Mouse (Mus musculus): Measurements from ENCODE around the gene Serpine1. TPM values are rescaled to one million over a fixed set of nuclear protein-coding genes. Genes with fewer than 3 reads are reported as not detected.

Gene Serpine1
- polyA plus RNA-seq, 1 experiment from 2014 or later: 0.28 TPM

GRCm38 (mm10) chr5:137087410-137087809 is 15.3 kb upstream of the Serpine1 start:
- H3K4me3 ChIP-seq (replicated peaks; ENCODE audit: low read depth, low read length): no peak overlapping the region
- H3K36me3 ChIP-seq (ENCODE audit: control insufficient read depth, insufficient read depth, low read length): no peaks in the 10 kb centered on the region
- H3K9ac ChIP-seq (replicated peaks; ENCODE audit: low read length): no peak overlapping the region
- no peak overlapping the region for H3K4me2 ChIP-seq (ENCODE audit: low read length)
- ATAC-seq (ENCODE audit: low FRiP score, low TSS enrichment) (no peak), DNase-seq (no peak)
- WGBS: 97% methylated on average over 8 of the region's 8 CpGs
- no peaks in the 10 kb centered on the region for H3K4me1 ChIP-seq (ENCODE audit: control insufficient read depth, insufficient read depth, low read length)
- no peaks in the 10 kb centered on the region for H3K9me3 ChIP-seq (ENCODE audit: control insufficient read depth, low read length)
- H3K27me3 ChIP-seq (ENCODE audit: control insufficient read depth, insufficient read depth, low read length): no peaks in the 10 kb centered on the region
- no peak overlapping the region for H3K27ac ChIP-seq (replicated peaks; ENCODE audit: low read depth, low read length)

- Histone ChIP-seq H3K4me1 (ENCODE audit: control insufficient read depth, insufficient read depth, low read length) (no peaks in the 10 kb centered on the region), H3K4me3 (replicated peaks; ENCODE audit: low read depth, low read length) (no peak overlapping the region), H3K9me3 (ENCODE audit: control insufficient read depth, low read length) (no peaks in the 10 kb centered on the region), H3K36me3 (ENCODE audit: control insufficient read depth, insufficient read depth, low read length) (no peaks in the 10 kb centered on the region), H3K27me3 (ENCODE audit: control insufficient read depth, insufficient read depth, low read length) (no peaks in the 10 kb centered on the region), H3K27ac (replicated peaks; ENCODE audit: low read depth, low read length) (no peak overlapping the region), H3K9ac (replicated peaks; ENCODE audit: low read length) (no peak overlapping the region), H3K4me2 (ENCODE audit: low read length) (no peak overlapping the region)
- DNase-seq (no peak), ATAC-seq (ENCODE audit: low FRiP score, low TSS enrichment) (no peak)
- WGBS: 78% methylated on average over 3 of the region's 3 CpGs
Measured at GRCm38 (mm10) chr5:137085731-137086130, 13.7 kb upstream of the Serpine1 start.

DNA sequence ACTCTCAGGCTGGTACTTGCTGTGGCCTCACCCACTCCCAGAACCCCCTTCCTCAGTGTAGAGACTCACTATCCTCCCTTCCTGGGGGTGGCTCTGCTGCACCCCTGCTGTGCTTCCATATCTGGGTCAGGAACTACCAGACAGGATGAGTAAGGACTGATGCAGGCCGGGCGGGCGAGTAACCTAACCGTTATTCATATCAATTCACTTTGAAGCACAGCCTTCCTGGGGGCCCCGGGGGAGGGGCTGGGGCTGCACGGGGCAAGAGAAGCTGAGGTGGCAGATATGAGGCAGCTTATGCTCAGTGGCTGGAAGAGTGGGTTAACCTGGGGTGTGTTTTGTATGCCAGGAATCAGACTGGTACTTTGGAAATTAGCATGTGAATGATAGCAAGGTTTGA is 13.0 kb upstream of the Serpine1 start:
- no peaks in the 10 kb centered on the region for H3K9me3 ChIP-seq (ENCODE audit: control insufficient read depth, low read length)
- no peak for ATAC-seq (ENCODE audit: low FRiP score, low TSS enrichment)

GRCm38 (mm10) chr5:137083051-137083450 is 11.0 kb upstream of the Serpine1 start:
- Histone ChIP-seq H3K36me3 (ENCODE audit: control insufficient read depth, insufficient read depth, low read length) (no peaks in the 10 kb centered on the region), H3K27me3 (ENCODE audit: control insufficient read depth, insufficient read depth, low read length) (no peaks in the 10 kb centered on the region), H3K9me3 (ENCODE audit: control insufficient read depth, low read length) (no peaks in the 10 kb centered on the region), H3K4me3 (replicated peaks; ENCODE audit: low read depth, low read length) (no peak overlapping the region), H3K4me2 (ENCODE audit: low read length) (no peak overlapping the region), H3K27ac (replicated peaks; ENCODE audit: low read depth, low read length) (no peak overlapping the region), H3K9ac (replicated peaks; ENCODE audit: low read length) (no peak overlapping the region), H3K4me1 (ENCODE audit: control insufficient read depth, insufficient read depth, low read length) (no peaks in the 10 kb centered on the region)
- no peak for ATAC-seq (ENCODE audit: low FRiP score, low TSS enrichment)
- no peak for DNase-seq
- 93% methylated on average over 4 of the region's 4 CpGs for WGBS

More for the DNA sequence above, 13.0 kb upstream of the Serpine1 start:
- Histone ChIP-seq H3K27me3 (ENCODE audit: control insufficient read depth, insufficient read depth, low read length) (no peaks in the 10 kb centered on the region), H3K36me3 (ENCODE audit: control insufficient read depth, insufficient read depth, low read length) (no peaks in the 10 kb centered on the region), H3K27ac (replicated peaks; ENCODE audit: low read depth, low read length) (no peak overlapping the region), H3K9ac (replicated peaks; ENCODE audit: low read length) (no peak overlapping the region), H3K4me1 (ENCODE audit: control insufficient read depth, insufficient read depth, low read length) (no peaks in the 10 kb centered on the region), H3K4me3 (replicated peaks; ENCODE audit: low read depth, low read length) (no peak overlapping the region), H3K4me2 (ENCODE audit: low read length) (no peak overlapping the region)
- DNase-seq: no peak
- WGBS: 85% methylated on average over 6 of the region's 6 CpGs

- Histone ChIP-seq H3K4me3 (replicated peaks; ENCODE audit: low read depth, low read length) (no peak overlapping the region), H3K4me2 (ENCODE audit: low read length) (no peak overlapping the region), H3K27me3 (ENCODE audit: control insufficient read depth, insufficient read depth, low read length) (no peaks in the 10 kb centered on the region), H3K27ac (replicated peaks; ENCODE audit: low read depth, low read length) (no peak overlapping the region), H3K36me3 (ENCODE audit: control insufficient read depth, insufficient read depth, low read length) (no peaks in the 10 kb centered on the region), H3K9ac (replicated peaks; ENCODE audit: low read length) (no peak overlapping the region), H3K9me3 (ENCODE audit: control insufficient read depth, low read length) (no peaks in the 10 kb centered on the region), H3K4me1 (ENCODE audit: control insufficient read depth, insufficient read depth, low read length) (no peaks in the 10 kb centered on the region)
- DNase-seq (no peak), ATAC-seq (ENCODE audit: low FRiP score, low TSS enrichment) (no peak)
- WGBS: 80% methylated on average over 5 of the region's 5 CpGs
Measured at GRCm38 (mm10) chr5:137079849-137080248, 7.8 kb upstream of the Serpine1 start.

- DNase-seq (no peak), ATAC-seq (ENCODE audit: low FRiP score, low TSS enrichment) (no peak)
- H3K4me2 ChIP-seq (ENCODE audit: low read length): no peak overlapping the region
- H3K9ac ChIP-seq (replicated peaks; ENCODE audit: low read length): no peak overlapping the region
- H3K27ac ChIP-seq (replicated peaks; ENCODE audit: low read depth, low read length): no peak overlapping the region
- 75% methylated on average over 6 of the region's 6 CpGs for WGBS
- no peaks in the 10 kb centered on the region for H3K36me3 ChIP-seq (ENCODE audit: control insufficient read depth, insufficient read depth, low read length)
- H3K9me3 ChIP-seq (ENCODE audit: control insufficient read depth, low read length): no peaks in the 10 kb centered on the region
- H3K27me3 ChIP-seq (ENCODE audit: control insufficient read depth, insufficient read depth, low read length): no peaks in the 10 kb centered on the region
- no peak overlapping the region for H3K4me3 ChIP-seq (replicated peaks; ENCODE audit: low read depth, low read length)
- no peaks in the 10 kb centered on the region for H3K4me1 ChIP-seq (ENCODE audit: control insufficient read depth, insufficient read depth, low read length)
Measured at GRCm38 (mm10) chr5:137078616-137079015, 6.5 kb upstream of the Serpine1 start.

GRCm38 (mm10) chr5:137078041-137078440 is 6.0 kb upstream of the Serpine1 start:
- 90% methylated on average over 14 of the region's 14 CpGs for WGBS
- H3K4me3 ChIP-seq (replicated peaks; ENCODE audit: low read depth, low read length): no peak overlapping the region
- no peaks in the 10 kb centered on the region for H3K4me1 ChIP-seq (ENCODE audit: control insufficient read depth, insufficient read depth, low read length)
- no peak overlapping the region for H3K4me2 ChIP-seq (ENCODE audit: low read length)
- ATAC-seq (ENCODE audit: low FRiP score, low TSS enrichment) (no peak), DNase-seq (no peak)
- no peak overlapping the region for H3K9ac ChIP-seq (replicated peaks; ENCODE audit: low read length)
- no peaks in the 10 kb centered on the region for H3K36me3 ChIP-seq (ENCODE audit: control insufficient read depth, insufficient read depth, low read length)
- H3K27ac ChIP-seq (replicated peaks; ENCODE audit: low read depth, low read length): no peak overlapping the region
- no peaks in the 10 kb centered on the region for H3K9me3 ChIP-seq (ENCODE audit: control insufficient read depth, low read length)
- H3K27me3 ChIP-seq (ENCODE audit: control insufficient read depth, insufficient read depth, low read length): no peaks in the 10 kb centered on the region

GRCm38 (mm10) chr5:137077187-137077586 is 5.1 kb upstream of the Serpine1 start:
- H3K4me3 ChIP-seq (replicated peaks; ENCODE audit: low read depth, low read length): no peak overlapping the region
- H3K36me3 ChIP-seq (ENCODE audit: control insufficient read depth, insufficient read depth, low read length): no peaks in the 10 kb centered on the region
- no peak overlapping the region for H3K27ac ChIP-seq (replicated peaks; ENCODE audit: low read depth, low read length)
- H3K4me1 ChIP-seq (ENCODE audit: control insufficient read depth, insufficient read depth, low read length): no peaks in the 10 kb centered on the region
- 95% methylated on average over 7 of the region's 7 CpGs for WGBS
- H3K4me2 ChIP-seq (ENCODE audit: low read length): no peak overlapping the region
- DNase-seq (no peak), ATAC-seq (ENCODE audit: low FRiP score, low TSS enrichment) (no peak)
- no peaks in the 10 kb centered on the region for H3K27me3 ChIP-seq (ENCODE audit: control insufficient read depth, insufficient read depth, low read length)
- H3K9ac ChIP-seq (replicated peaks; ENCODE audit: low read length): no peak overlapping the region
- H3K9me3 ChIP-seq (ENCODE audit: control insufficient read depth, low read length): no peaks in the 10 kb centered on the region

GRCm38 (mm10) chr5:137076191-137076930 is 4.3 kb upstream of the Serpine1 start:
- Histone ChIP-seq H3K4me1 (ENCODE audit: control insufficient read depth, insufficient read depth, low read length) (no peaks in the 10 kb centered on the region), H3K4me3 (replicated peaks; ENCODE audit: low read depth, low read length) (no peak overlapping the region), H3K9me3 (ENCODE audit: control insufficient read depth, low read length) (no peaks in the 10 kb centered on the region), H3K27me3 (ENCODE audit: control insufficient read depth, insufficient read depth, low read length) (no peaks in the 10 kb centered on the region), H3K36me3 (ENCODE audit: control insufficient read depth, insufficient read depth, low read length) (no peaks in the 10 kb centered on the region), H3K4me2 (ENCODE audit: low read length) (no peak overlapping the region), H3K9ac (replicated peaks; ENCODE audit: low read length) (no peak overlapping the region), H3K27ac (replicated peaks; ENCODE audit: low read depth, low read length) (no peak overlapping the region)
- DNase-seq: no peak
- WGBS: 41% methylated on average over 12 of the region's 12 CpGs
- no peak for ATAC-seq (ENCODE audit: low FRiP score, low TSS enrichment)
